Mouse (Mus musculus): ENCODE measurements at regions not wholly inside any gene's neighbourhood (a gene's known extent, or its start where the extent isn't known, plus 50 kb on each side); places are given as distances from the start of the nearest gene placed in this dataset.

- TF ChIP-seq CTCF (IDR thresholded peaks at IDR 0.05; ENCODE audit: control insufficient read depth, insufficient read depth, insufficient read length) (no peak), MYOD1 (IDR thresholded peaks at IDR 0.05; ENCODE audit: control insufficient read depth, insufficient read length, low read depth) (no peak), MAX (IDR thresholded peaks at IDR 0.05) (no peak), FOSL1 (IDR thresholded peaks at IDR 0.05; ENCODE audit: insufficient read depth, low read length, poor library complexity, severe bottlenecking) (no peak), CEBPB (IDR thresholded peaks at IDR 0.05; ENCODE audit: low read depth) (no peak)
These were observed 424.6 kb downstream of the Wdr11 start for GRCm38 (mm10) chr7:130016015-130016874.

Measured in C2C12 (cell line).